Mouse (Mus musculus): ENCODE results near the gene Irf2bp2.

DNA sequence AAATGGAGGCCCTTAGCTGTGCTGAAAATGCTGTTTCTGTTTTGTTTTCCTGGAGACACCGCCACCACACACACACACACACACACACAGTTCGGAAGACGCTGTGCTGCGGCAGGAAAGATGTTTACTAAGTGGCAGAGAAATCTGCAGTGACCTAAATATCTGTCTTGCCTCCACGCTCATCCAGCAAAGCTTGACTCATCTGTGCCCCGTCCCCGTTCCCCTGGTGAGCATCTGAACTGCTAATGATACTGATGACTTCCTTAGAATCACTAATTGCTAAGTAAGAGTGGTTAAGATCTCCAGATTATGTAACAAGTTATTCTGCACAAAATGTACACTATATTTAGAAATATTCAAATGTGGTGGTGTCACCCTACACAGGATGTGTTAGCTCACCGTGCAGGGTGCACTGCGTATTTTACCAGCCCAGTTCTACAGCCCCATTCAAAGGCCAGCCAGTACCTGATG, 8.2 kb downstream of the Irf2bp2 start:
- TF ChIP-seq CTCF (IDR thresholded peaks at IDR 0.05; ENCODE audit: insufficient read depth, low read length) (no peak), POLR2A (IDR thresholded peaks at IDR 0.05; ENCODE audit: borderline replicate concordance, extremely low read depth, low read depth, low read length) (no peak)
